Mouse (Mus musculus) forebrain, embryonic 11.5 days (tissue): Measurements from ENCODE around the gene Gm20388. TPM values are rescaled to one million over a fixed set of nuclear protein-coding genes. Genes with fewer than 3 reads are reported as not detected.

Source experiments
- ATAC-seq: fragments of 200-750 bp; cut with Nextera tagmentation; replicated peaks from 2 replicates; pipeline ENCODE4 v1.8.0; 2017; ENCODE audit warnings: moderate TSS enrichment; ENCODE audit not compliant: low FRiP score
- DNase-seq: peaks from one replicate; pipeline ENCODE4 v3.0.0-alpha.2; 2017; ENCODE audit warnings: low spot score
- H3K27ac ChIP-seq: fragments of 300-500 bp; sonication (generic); 2 replicates; pipeline ENCODE4 v1.5.1; 2014; ENCODE audit warnings: low read depth, low read length
- H3K27me3 ChIP-seq: fragments of 300-500 bp; sonication (generic); 2 replicates; pipeline ENCODE4 v1.6.1; 2014; ENCODE audit warnings: mild to moderate bottlenecking, low read length, mixed read lengths; ENCODE audit not compliant: control insufficient read depth, insufficient read depth
- H3K36me3 ChIP-seq: fragments of 300-500 bp; sonication (generic); 2 replicates; pipeline ENCODE4 v1.6.1; 2014; ENCODE audit warnings: mild to moderate bottlenecking, low read length, moderate library complexity, mixed read lengths; ENCODE audit not compliant: control insufficient read depth, insufficient read depth
- H3K4me1 ChIP-seq: fragments of 300-500 bp; sonication (generic); replicated peaks from 2 replicates; pipeline ENCODE4 v1.6.1; 2014; ENCODE audit warnings: low read length, mixed read lengths; ENCODE audit not compliant: control insufficient read depth, insufficient read depth
- H3K4me2 ChIP-seq: fragments of 300-500 bp; sonication (generic); 2 replicates; pipeline ENCODE4 v1.6.1; 2014; ENCODE audit warnings: low read depth, mild to moderate bottlenecking, low read length, moderate library complexity, mixed read lengths; ENCODE audit not compliant: severe bottlenecking
- H3K4me3 ChIP-seq: fragments of 300-500 bp; sonication (generic); 2 replicates; pipeline ENCODE4 v1.5.1; 2014; ENCODE audit warnings: low read depth, low read length
- H3K9ac ChIP-seq: fragments of 300-500 bp; sonication (generic); 2 replicates; pipeline ENCODE4 v1.6.1; 2014; ENCODE audit warnings: low read length
- H3K9me3 ChIP-seq: fragments of 300-500 bp; sonication (generic); 2 replicates; pipeline ENCODE4 v1.6.1; 2016; ENCODE audit warnings: low read length, mixed read lengths; ENCODE audit not compliant: control insufficient read depth
- WGBS: fragments of 180-500 bp; shearing (Covaris S2); extraction: QIAGEN DNeasy Blood & Tissue Kit; methylation state at CpG from one replicate; pipeline ENCODE4 v1.1.7; 2014; 5-methylcytosine and 5-hydroxymethylcytosine counted together
- polyA plus RNA-seq: library from polyadenylated mRNA; unstranded; fragments of >200 nt; fragmentation: Nextera tagmentation; extraction: Ambion mirVana; gene quantifications from 2 replicates; pipeline ENCODE4 v1.2.1, GENCODE M21; 2014

Gm20388 gene
- polyA plus RNA-seq, 1 experiment from 2014 or later = not detected

DNA sequence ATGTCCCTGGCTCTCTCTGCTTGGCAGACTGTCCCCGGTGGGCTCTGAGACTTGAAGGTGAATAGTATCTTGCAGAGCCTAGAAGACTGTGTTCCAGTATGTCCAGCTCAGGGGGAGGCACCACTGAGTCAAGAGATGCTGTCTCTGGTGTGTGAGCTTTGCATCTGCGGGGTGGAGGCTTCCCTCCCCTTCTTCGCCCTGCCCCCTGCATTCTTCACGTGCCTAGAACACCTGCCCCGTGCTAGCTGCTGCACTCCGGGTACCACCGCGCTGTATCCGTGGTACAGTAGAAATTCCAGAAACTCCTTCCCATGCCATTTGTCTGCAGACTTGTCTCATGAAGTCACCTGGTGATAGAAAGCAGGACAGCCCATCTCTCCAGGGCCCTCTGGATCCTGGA is 2163.3 kb downstream of the Gm20388 start:
- no peaks in the 10 kb centered on the region for H3K27me3 ChIP-seq
- H3K4me1 ChIP-seq = no peaks in the 10 kb centered on the region
- H3K4me3 ChIP-seq = no peak overlapping the region
- ATAC-seq = no peak
- H3K9me3 ChIP-seq = no peaks in the 10 kb centered on the region
- no peaks in the 10 kb centered on the region for H3K36me3 ChIP-seq
- H3K9ac ChIP-seq = no peak overlapping the region
- no peak for DNase-seq
- no peak overlapping the region for H3K27ac ChIP-seq
- no peak overlapping the region for H3K4me2 ChIP-seq
- 86% methylated on average over 9 of the region's 9 CpGs for WGBS

DNA sequence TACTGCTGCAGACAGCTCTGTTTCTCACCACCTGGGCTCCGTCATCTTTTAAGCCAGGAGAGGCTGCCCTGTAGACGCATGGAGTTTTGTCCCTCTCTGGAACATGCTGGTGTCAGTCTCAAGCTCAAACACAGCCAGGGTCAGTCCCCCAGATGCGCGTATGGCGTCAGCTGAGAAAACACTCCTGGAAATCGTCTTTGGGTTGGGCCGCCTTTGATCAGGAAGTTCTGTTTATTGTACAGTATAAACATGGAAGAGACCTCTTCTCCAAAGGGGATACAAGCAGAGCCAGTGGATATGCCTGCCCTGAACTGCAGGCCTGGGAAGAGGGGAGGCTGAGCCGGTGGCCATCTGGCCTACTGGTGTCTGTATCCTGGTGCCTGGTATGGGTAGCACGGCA is 2163.8 kb downstream of the Gm20388 start:
- no peaks in the 10 kb centered on the region for H3K9me3 ChIP-seq
- no peak overlapping the region for H3K4me3 ChIP-seq
- ATAC-seq = no peak
- H3K27ac ChIP-seq = no peak overlapping the region
- no peaks in the 10 kb centered on the region for H3K4me1 ChIP-seq
- H3K9ac ChIP-seq = no peak overlapping the region
- 87% methylated on average over 9 of the region's 9 CpGs for WGBS
- no peak for DNase-seq
- H3K36me3 ChIP-seq = no peaks in the 10 kb centered on the region
- no peaks in the 10 kb centered on the region for H3K27me3 ChIP-seq
- H3K4me2 ChIP-seq = no peak overlapping the region

DNA sequence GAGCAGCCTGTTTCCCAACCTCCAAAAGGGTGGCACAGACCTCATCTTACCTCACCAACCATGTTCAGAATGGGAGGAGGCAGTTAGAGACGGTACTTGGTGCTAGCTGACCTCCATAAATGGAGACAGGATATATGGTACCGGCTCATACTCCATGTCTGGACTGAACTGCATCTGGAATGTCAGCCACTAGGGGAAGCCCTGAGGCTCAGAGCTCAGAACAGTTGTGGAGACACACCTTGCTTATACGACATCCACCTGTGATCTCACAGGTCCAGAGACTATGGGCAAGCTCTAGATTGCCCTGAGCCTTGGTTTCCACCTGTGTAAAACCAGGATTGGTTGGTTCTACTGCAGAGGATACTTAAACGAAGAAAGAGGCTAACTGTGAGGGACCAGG is 2164.3 kb downstream of the Gm20388 start:
- H3K4me3 ChIP-seq = no peak overlapping the region
- ATAC-seq = no peak
- WGBS = 82% methylated on average over 4 of the region's 4 CpGs
- no peak overlapping the region for H3K9ac ChIP-seq
- no peak overlapping the region for H3K4me2 ChIP-seq
- H3K36me3 ChIP-seq = no peaks in the 10 kb centered on the region
- no peaks in the 10 kb centered on the region for H3K9me3 ChIP-seq
- no peaks in the 10 kb centered on the region for H3K27me3 ChIP-seq
- DNase-seq = no peak
- H3K27ac ChIP-seq = no peak overlapping the region
- no peaks in the 10 kb centered on the region for H3K4me1 ChIP-seq

DNA sequence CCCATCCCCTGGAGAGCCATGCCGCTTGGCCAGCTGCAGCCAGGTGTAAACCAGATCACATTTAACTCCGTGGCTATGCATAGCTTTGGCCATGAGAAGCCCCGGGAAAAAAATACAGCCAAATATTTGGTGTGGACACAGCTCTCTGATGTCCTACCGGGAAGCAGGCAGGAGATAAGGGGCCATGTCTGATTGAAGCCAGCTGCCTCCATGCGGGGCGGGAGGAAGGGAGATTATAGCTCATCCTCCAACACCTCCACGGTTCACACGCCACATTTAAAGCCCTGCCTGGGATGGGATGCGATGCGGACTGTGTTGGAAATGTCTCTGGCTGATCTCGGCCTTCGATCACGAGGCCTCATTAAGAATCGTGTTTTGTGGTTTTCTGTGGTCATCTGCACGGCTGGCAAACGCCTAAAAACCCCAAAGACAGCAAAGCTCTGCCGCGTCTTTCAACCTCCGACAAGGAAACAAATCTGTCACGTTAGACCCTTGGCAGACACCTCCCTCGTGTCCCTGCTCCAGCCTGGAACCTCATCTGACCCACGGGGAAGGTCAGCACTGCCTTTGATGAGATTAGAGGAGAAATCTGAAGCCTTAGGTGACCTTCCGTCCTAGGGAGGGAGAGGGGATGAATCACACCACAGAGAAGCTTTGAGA is 2165.7 kb downstream of the Gm20388 start:
- ATAC-seq (no peak), DNase-seq (no peak)
- H3K4me1 ChIP-seq = no peaks in the 10 kb centered on the region
- WGBS = 52% methylated on average over 23 of the region's 23 CpGs
- H3K4me3 ChIP-seq = no peak overlapping the region
- H3K9ac ChIP-seq = no peak overlapping the region
- no peaks in the 10 kb centered on the region for H3K36me3 ChIP-seq
- no peaks in the 10 kb centered on the region for H3K27me3 ChIP-seq
- H3K9me3 ChIP-seq = no peaks in the 10 kb centered on the region
- H3K27ac ChIP-seq = no peak overlapping the region
- no peak overlapping the region for H3K4me2 ChIP-seq

DNA sequence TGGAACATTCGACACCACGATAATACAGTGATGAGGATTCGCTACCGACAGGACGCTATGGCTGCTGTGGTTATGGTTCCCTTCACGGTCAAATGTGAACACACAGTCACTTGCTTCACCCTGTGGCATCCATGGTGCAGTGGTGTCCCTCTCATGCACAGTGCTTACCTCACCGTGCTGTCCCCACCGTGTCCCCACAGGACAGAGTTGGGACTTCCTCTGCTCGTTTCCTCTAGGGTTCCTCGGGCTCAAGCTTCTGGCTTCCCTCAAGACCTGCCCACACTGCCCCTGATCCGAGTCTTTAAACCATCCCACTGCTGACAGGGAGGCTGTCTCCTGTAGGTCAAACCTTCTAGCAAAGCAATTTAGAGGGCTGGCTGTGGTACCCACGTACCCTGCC is 2167.7 kb downstream of the Gm20388 start:
- H3K27ac ChIP-seq = no peak overlapping the region
- no peak overlapping the region for H3K4me3 ChIP-seq
- ATAC-seq = no peak
- H3K4me2 ChIP-seq = no peak overlapping the region
- H3K27me3 ChIP-seq = no peaks in the 10 kb centered on the region
- no peaks in the 10 kb centered on the region for H3K4me1 ChIP-seq
- H3K9me3 ChIP-seq = no peaks in the 10 kb centered on the region
- H3K9ac ChIP-seq = no peak overlapping the region
- H3K36me3 ChIP-seq = no peaks in the 10 kb centered on the region
- no peak for DNase-seq
- whole genome bisulfite sequencing = 86% methylated on average over 12 of the region's 12 CpGs

DNA sequence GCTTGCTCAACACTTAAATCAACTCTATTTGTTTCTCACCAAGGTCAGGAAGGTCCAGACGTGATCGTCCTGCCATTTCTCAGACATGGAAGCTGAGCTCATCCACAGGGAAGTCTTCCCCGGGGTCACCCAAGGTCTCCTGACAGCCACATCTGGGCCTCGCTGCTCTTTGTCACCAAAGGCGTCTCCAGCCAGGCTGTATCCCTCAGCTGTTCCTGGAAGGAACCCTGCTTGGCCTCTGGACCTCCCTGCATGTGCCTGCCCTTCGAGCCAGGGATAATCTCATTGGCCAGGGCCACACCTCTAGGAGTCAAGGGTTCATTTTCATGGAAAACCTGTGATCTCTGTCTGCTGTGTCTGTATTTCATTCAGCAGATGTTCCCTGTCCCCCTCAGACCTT is 2168.5 kb downstream of the Gm20388 start:
- no peak overlapping the region for H3K4me3 ChIP-seq
- WGBS = 58% methylated on average over 6 of the region's 6 CpGs
- H3K4me1 ChIP-seq = no peaks in the 10 kb centered on the region
- no peaks in the 10 kb centered on the region for H3K9me3 ChIP-seq
- DNase-seq (no peak), ATAC-seq (no peak)
- H3K36me3 ChIP-seq = no peaks in the 10 kb centered on the region
- no peak overlapping the region for H3K9ac ChIP-seq
- no peaks in the 10 kb centered on the region for H3K27me3 ChIP-seq
- no peak overlapping the region for H3K27ac ChIP-seq
- no peak overlapping the region for H3K4me2 ChIP-seq

DNA sequence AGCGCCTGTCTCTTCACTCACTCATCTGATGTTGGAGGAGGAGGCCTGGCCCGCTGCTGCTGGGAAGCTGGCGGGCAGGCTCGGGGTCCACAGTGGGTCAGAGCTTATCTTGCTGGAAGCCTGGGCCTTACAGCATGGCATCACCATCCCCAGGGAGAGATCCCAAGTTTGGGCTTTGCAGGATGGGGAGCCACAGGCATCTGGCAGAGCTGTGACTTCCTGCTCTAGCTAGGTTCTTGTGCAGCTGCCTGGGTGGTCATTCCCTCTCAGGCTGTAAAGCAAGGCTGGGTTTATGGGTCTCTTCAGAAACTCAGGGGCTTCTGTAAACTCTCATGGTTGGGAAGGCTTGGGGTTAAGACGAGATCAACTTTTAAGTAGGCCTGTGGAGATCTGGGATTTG is 2169.7 kb downstream of the Gm20388 start:
- Histone ChIP-seq H3K4me3 (no peak overlapping the region), H3K9me3 (no peaks in the 10 kb centered on the region), H3K27ac (no peak overlapping the region), H3K27me3 (no peaks in the 10 kb centered on the region), H3K36me3 (no peaks in the 10 kb centered on the region), H3K4me2 (no peak overlapping the region), H3K4me1 (no peaks in the 10 kb centered on the region), H3K9ac (no peak overlapping the region)
- 51% methylated on average over 5 of the region's 5 CpGs for WGBS
- DNase-seq (no peak), ATAC-seq (no peak)

DNA sequence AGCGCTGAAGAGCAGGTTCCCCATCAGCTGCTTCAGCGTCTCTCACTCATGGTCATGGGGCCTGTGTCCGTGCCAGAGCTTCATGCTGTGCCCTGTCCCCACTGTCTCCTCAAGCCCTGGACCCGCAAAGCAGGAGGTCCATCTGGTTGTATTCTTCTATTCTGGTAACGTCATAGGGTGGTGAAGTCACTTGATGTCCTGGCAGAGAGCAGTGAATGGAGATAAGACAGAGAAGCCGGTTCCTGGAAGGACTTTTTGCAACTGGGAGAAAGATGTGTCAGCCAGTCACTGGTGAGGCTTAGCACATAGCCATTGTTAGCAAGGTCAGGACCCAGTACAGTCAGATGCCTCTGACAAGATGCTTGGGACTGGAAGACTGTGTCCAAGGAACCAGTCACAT is 2172.8 kb downstream of the Gm20388 start:
- H3K4me1 ChIP-seq = no peaks in the 10 kb centered on the region
- DNase-seq = no peak
- H3K4me2 ChIP-seq = no peak overlapping the region
- 89% methylated on average over 6 of the region's 6 CpGs for WGBS
- no peaks in the 10 kb centered on the region for H3K27me3 ChIP-seq
- H3K27ac ChIP-seq = no peak overlapping the region
- H3K36me3 ChIP-seq = no peaks in the 10 kb centered on the region
- no peak overlapping the region for H3K9ac ChIP-seq
- ATAC-seq = no peak
- no peak overlapping the region for H3K4me3 ChIP-seq
- no peaks in the 10 kb centered on the region for H3K9me3 ChIP-seq

DNA sequence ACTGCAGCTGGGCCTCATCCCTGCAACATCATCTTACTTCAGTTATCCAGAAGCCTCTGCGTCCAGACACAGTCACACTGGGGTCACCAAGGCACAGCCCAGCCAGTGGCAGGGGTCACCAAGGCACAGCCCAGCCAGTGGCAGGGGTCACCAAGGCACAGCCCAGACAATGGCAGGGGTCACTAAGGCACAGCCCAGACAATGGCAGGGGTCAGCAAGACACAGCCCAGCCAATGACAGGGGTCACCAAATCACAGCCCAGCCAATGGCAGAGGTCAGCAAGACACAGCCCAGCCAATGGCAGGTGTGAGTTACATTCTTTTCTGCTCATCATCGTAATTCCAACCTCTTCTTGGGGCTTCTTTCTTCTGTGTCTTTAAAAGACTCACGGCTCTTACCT is 2173.5 kb downstream of the Gm20388 start:
- no peak overlapping the region for H3K4me2 ChIP-seq
- DNase-seq (no peak), ATAC-seq (no peak)
- H3K9ac ChIP-seq = no peak overlapping the region
- H3K36me3 ChIP-seq = no peaks in the 10 kb centered on the region
- no peaks in the 10 kb centered on the region for H3K27me3 ChIP-seq
- H3K4me3 ChIP-seq = no peak overlapping the region
- no peak overlapping the region for H3K27ac ChIP-seq
- WGBS = 11% methylated on average over 3 of the region's 3 CpGs
- no peaks in the 10 kb centered on the region for H3K9me3 ChIP-seq
- H3K4me1 ChIP-seq = no peaks in the 10 kb centered on the region
